Mouse (Mus musculus): ENCODE results near the gene Zfyve19. TPM values are rescaled to one million over a fixed set of nuclear protein-coding genes. Genes with fewer than 3 reads are reported as not detected.

The Zfyve19 gene
- polyA plus RNA-seq, 3 experiments from 2014 or later = 50.7 to 65.5 (median 50.7) TPM

- no peak for ATAC-seq
Observed at GRCm38 (mm10) chr2:119196316-119197108, 11.9 kb upstream of the Zfyve19 start.

GRCm38 (mm10) chr2:119197493-119197892 lies 10.9 kb upstream of the Zfyve19 start:
- no peak for ATAC-seq

- no peak for ATAC-seq
Observed at GRCm38 (mm10) chr2:119198049-119198448, 10.4 kb upstream of the Zfyve19 start.

- no peak for ATAC-seq
Observed at GRCm38 (mm10) chr2:119198934-119199333, 9.5 kb upstream of the Zfyve19 start.

GRCm38 (mm10) chr2:119202914-119203453 lies 5.4 kb upstream of the Zfyve19 start:
- no peak for ATAC-seq

GRCm38 (mm10) chr2:119203871-119204460 lies 4.5 kb upstream of the Zfyve19 start:
- ATAC-seq = no peak

- no peak for ATAC-seq
Observed at GRCm38 (mm10) chr2:119207961-119208343, 465 bp upstream of the Zfyve19 start.

- ATAC-seq = peak; percentile 12
Observed at GRCm38 (mm10) chr2:119209176-119209507, 725 bp downstream of the Zfyve19 start.

- no peak for ATAC-seq
Observed at GRCm38 (mm10) chr2:119229775-119230704, 21.6 kb downstream of the Zfyve19 start, which contains the start of gene Ppp1r14d. Gene Ppp1r14d (minus strand): TSS chr2:119229906.

- no peak for ATAC-seq
Observed at GRCm38 (mm10) chr2:119236682-119237209, 28.3 kb downstream of the Zfyve19 start.

GRCm38 (mm10) chr2:119237210-119237870 lies 28.9 kb downstream of the Zfyve19 start, which contains the start of gene Spint1:
Gene Spint1 (plus strand): TSS chr2:119237362.
- ATAC-seq = no peak

- ATAC-seq = no peak
Observed at GRCm38 (mm10) chr2:119237871-119238220, 29.4 kb downstream of the Zfyve19 start.

GRCm38 (mm10) chr2:119238671-119239070 lies 30.3 kb downstream of the Zfyve19 start:
- ATAC-seq = no peak

- ATAC-seq = no peak
Observed at GRCm38 (mm10) chr2:119240075-119240818, 31.8 kb downstream of the Zfyve19 start.

- no peak for ATAC-seq
Observed at GRCm38 (mm10) chr2:119240819-119241186, 32.4 kb downstream of the Zfyve19 start.

GRCm38 (mm10) chr2:119242548-119242947 lies 34.1 kb downstream of the Zfyve19 start:
- ATAC-seq = no peak

GRCm38 (mm10) chr2:119245246-119245645 lies 36.8 kb downstream of the Zfyve19 start:
- no peak for ATAC-seq

- no peak for ATAC-seq
Observed at GRCm38 (mm10) chr2:119247904-119248303, 39.5 kb downstream of the Zfyve19 start.

- no peak for ATAC-seq
Observed at GRCm38 (mm10) chr2:119249592-119250061, 41.2 kb downstream of the Zfyve19 start.

GRCm38 (mm10) chr2:119250377-119250776 lies 42.0 kb downstream of the Zfyve19 start:
- no peak for ATAC-seq

- peak; percentile 95 for ATAC-seq
Observed at GRCm38 (mm10) chr2:119250826-119251478, 42.5 kb downstream of the Zfyve19 start.

Data from inflammation-experienced regulatory T-cells, adult 6 months (primary cell).